Mouse (Mus musculus) erythroblast, embryonic 14.5 days (primary cell): Measurements from ENCODE around the gene Pin4.

Source experiments
- GATA1 ChIP-seq: IDR thresholded peaks from 2 replicates; pipeline ENCODE4 v1.6.1; 2012; ENCODE audit warnings: low read length, inconsistent platforms, mixed read lengths
- TAL1 ChIP-seq: IDR thresholded peaks from 3 replicates; pipeline ENCODE4 v1.6.1; 2012; ENCODE audit warnings: low read length, inconsistent platforms, mixed read lengths

GRCm38 (mm10) chrX:102159778-102160177, 40.5 kb downstream of the Pin4 start:
- TF ChIP-seq TAL1 (no peak), GATA1 (no peak)
